Mouse (Mus musculus) retina, embryonic 14.5 days (tissue): ENCODE data around the gene Mtus2.
"Not testable (repeated sequence)": the region's sequence is repeated elsewhere in the genome, so short reads cannot be mapped to it uniquely, and the experiment has no call there.

Experiments
- DNase-seq: peaks from one replicate; pipeline ENCODE4 v3.0.0-alpha.2; 2015; ENCODE audit warnings: low spot score

Gene Mtus2

DNA sequence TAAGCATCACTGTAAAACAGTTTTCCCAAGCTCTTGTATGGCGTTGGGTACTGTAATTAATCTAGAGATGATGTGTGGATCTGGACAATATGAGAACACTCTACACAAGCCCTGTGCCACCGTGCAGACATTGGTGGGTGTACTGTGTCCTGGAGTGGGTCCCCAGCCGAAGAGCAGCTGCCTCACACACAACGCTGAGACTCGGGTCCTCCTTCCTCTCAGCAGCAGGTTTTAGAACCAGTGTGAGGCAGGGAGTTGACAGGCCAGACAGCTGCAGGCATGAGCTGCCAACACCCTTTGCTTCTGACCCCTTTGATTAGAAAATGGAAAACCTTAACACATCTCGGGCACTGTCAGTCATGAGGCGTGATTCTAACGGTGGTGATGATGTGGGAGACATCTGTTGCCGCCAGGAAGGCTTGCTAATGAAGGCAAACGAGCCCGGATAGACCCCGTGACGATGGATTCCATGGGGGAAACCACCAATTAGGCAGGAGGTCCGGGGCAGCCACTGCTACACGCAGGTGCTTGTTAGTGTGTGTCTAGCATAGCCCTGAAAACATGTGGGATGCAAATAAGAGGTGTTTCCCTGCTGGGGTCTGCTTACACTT, 158.2 kb downstream of the Mtus2 start:
- DNase-seq = peak; percentile 40

DNA sequence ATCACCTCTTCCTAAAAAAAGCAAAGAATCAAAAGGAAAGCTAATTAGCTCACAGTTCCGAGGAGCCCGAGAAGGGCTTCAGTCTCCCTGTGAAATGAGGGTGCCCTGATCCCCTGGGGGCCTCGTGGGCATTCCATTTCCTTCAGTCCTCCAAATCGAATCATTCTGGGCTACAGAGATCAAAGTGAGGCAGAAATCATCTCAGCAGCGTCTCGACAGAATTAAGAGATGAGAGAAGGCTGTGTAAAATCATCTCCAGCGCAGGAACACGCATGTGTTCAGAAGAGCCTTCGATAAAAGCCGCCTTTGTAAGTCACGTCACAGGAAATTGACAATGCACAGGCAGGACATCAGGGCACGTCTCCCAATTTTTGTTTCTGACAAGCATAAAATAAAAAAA, 167.2 kb downstream of the Mtus2 start:
- DNase-seq = no peak

DNA sequence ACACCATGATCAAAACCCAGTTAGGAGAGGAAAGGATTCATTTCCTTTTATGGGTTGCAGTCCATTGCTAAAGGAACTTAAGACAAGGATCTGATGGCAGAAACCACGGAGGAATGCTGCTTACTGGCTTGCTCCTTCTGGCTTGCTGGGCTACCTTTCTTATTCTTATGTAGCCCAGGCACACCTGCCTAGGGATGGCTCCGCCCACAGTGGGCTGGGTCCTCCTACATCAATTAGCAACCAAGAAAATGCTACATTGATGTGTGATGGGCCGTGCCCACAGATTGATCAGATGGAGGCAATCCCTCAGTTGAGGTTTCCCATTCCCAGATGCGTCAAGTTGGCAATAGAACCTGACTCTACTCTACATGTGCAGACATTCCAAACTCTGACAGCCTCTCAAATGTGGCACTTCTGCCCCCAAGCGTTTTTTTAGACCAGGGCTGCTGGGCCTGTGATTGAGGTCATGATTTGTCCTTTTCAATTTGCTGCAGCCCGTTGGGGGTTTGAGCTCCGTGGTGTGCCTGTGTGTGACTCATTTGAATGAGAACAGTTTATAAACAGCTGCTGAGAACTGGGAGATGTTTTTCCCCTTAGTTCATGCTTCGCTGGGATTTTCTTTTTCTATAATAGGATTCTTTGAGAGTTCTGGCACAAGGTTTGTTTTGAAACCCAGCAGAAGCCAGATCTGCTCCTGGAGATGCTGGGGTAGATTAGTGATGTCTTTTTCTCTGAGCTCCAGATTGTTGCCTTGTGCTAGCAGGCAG, 173.8 kb downstream of the Mtus2 start:
- peak; percentile 31 for DNase-seq

DNA sequence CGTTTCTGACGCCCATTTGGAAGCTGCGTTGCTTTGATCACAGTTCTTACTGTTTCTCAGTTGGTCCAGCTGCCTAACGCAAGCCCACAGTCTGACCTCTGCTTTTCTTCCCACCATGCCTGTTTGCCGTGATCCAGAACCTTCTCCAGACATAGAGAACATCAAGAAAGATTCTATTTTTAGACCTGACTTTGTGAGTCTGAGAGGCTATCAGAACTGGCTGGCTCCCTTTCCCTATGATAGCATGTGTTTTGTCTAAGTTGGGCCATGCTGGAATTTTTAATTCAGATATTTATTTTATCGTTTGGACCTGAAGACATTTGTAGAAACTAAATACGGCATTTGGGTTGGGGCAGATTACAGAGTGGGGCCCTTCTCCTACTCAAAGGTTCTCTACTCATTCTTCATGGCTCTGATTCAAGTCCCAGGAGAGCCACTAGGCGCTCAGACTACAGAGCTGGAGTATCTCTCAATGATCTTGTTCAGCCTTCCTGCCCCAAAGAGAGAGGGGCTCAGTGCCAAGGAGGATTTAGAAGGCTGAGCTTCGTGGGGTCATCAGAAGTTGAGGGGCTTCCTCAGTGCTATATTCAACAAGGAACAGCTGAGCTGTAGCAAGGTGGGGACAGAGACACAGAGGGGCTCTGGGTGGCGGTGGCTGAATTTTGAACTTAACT, 174.5 kb downstream of the Mtus2 start:
- DNase-seq = no peak

DNA sequence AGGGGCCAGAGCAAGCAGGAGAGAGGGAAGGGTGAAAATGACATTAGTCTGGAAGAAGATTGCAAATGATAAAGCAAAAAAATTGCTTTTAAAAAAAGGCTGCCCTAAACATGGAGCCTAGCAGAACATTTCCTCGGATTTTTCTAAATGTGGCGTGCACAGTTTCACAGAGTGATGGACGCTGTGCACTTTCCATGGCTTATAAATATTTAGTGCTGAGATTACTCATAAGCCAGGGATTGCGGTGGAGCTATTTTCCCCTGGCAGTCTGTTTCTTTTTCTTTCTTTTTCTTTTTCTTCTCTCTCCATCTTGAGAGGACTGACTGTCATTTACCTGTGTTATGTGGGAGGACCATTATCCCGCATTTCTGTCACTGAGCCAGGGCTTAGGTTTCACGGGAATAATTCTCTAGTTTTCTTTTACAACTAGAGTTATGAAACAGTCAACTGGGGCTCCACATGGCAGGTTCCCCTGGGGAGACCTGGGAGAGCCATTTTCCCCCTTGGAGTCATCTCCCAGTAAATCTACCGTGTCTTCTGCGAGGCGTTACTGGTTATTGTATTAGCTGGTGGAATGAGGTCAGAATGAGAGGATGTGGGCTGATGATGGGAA, 176.4 kb downstream of the Mtus2 start:
- no peak for DNase-seq

DNA sequence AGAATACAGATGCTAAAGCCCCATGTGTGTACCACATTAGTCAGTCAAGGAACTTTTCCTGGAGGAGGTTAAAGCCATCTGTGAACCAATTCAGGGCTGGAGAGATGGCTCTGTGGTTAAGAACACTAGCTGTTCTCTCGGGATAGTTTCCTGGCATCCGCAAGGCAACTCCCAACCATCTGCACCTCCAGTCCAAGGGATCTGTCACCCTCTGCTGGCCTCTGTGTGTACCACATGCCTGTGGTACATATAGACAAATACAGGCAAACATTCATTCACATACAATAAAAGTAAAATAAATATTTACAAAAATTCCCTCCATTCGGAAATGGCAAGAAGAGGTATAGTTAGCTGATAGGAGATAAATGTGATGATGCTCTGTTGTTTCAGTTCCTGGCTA, 184.5 kb downstream of the Mtus2 start:
- DNase-seq = no peak

DNA sequence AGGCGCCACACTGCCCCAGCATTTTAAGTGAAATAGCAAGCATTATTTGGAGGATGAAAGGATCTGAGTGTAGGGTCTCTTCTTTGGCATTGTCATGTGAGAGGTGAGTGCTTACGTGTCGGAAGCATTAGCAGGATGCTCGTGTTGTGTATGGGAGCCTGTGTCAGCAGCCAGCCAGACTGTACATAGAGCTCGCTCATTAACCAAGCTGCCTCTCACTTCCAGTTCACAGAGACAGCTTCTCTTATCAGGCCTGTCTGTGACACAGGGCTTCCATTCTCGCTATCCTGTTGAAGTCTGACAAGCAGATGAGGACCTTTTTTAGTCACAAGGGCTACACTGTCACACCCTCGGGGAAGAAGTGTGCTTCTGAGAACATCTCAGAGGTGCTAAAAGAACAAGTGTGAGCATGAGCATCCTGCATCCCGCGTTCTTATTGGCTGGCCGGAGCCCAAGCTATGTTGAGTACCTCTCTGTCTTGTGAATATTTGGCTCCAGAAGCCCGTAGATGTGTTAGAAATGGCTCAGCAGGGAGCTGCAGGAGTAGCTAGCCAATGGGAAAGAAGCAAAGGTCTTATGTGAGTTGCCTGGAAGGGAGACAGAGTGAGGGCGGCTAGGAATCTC, 189.2 kb downstream of the Mtus2 start:
- no peak for DNase-seq

DNA sequence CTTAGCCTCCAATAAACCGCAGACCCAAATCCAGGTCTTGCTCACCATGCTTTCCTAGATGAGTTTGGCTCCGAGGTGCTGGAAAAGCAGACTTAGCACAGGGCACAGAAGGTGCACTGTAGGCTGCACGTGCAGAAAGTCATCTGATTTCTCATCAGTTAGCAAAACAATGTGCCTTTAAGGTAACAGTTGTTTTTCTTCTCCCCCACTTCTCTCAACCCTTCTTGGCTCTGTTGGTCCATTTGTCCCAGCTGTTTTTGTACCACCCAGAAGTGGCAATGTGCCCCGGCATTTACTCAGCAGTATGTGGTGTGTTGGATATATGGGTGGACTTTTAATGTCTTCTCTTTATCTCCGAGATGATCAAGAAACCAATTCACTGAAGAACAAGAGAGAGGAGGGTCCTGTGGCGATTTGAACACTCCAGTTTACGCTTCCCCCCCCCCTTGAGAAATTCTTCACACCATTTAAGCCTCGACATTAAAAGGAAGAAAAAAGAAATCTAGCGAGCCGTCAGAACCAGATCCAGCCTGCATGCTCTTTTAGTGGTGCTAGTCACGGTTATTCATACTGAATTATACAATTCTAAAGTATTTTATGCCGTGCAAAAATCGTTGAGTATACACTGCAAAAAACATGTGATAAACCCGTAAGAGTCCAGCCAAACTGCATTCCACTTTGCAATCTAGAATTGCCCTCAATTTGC, 194.9 kb downstream of the Mtus2 start:
- no peak for DNase-seq

DNA sequence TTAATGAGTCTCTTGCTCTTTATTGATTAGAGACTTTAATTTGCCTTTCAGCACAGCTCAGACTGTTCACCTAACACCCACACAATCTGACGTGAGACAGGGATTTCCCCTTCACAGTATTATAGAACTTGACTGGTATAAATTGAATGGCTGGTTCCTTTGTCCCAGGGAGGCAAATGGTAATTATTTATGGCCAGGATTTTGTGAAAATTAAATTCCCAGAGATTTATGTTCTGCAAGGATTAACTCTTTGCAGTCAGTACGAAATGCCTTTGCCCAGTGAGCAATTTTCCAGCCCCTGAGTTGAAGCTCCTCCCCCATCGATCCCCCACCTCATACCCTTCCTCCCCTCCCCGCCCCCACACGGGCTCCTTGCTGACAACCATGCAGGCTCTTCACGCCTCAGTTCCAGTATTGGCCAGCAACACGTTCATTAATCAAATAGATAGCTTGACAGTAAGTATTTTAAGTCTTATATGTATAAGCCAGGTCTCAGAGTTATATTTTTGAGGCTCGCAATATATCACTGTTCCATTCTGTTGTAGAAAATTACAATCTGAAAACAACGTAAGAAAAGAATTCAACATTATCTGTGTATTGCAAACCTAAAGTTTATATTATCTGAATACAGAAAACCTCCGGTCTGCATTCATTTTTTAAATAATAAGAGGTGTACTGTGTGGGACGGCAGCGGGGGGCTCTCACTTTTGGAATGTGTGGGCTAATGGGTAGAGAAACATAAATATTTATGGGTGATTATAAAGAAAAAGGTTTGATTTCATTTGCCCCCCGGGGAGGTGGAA, 195.7 kb downstream of the Mtus2 start:
- DNase-seq = peak; percentile 68

DNA sequence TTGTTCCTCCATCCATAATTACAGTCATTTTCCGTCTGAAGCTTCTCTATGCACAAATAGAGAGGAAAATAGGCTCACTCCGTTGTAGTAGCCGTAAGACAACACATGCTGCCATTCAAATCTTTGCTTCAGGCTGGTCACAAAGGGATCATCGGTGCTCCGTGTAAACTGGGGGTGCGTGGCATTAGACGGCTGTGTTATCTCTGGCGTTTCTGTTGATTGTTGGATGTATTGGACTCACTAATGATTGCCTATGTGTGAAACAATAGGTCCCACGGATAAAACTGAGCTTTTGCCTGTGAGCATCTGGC, 196.2 kb downstream of the Mtus2 start:
- no peak for DNase-seq

DNA sequence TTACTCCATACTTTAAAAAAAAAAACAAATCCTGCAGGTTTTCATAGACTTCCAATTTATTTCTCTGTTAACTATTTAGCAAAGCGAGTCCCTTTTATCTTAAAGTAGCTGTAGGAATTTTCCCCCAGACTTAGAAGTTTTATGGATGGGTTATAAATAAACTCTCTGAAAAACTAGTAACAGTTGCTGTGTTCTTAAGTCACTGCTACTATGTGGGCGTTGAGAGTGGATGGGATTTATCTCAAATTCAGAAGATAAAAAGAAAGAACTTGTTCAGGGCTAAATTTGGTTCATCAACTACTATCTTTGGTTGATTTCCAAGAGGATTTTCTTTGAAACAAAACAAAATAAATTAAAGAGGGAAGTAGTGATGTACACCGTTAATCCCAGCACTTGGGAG, 197.6 kb downstream of the Mtus2 start:
- DNase-seq = no peak

DNA sequence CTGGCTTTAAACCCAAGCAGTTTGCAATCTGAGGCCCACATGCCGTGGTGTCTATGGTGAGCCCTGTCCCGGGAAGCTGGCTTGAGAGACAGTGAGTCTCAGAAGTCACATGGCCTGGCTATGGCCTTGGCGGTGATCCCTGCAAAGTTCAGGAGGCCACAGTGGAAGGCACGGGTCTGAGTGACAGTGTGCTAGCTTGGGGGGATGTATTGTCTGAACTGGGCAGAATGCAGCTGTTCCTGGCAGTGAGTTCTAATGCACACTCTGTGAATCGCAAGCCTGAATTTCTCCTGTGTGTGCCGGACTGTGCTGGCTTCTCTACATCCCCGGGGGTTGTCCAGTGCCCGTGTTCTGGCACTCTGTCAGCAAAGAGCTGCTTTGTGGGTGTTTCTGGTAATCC, 202.2 kb downstream of the Mtus2 start:
- no peak for DNase-seq

DNA sequence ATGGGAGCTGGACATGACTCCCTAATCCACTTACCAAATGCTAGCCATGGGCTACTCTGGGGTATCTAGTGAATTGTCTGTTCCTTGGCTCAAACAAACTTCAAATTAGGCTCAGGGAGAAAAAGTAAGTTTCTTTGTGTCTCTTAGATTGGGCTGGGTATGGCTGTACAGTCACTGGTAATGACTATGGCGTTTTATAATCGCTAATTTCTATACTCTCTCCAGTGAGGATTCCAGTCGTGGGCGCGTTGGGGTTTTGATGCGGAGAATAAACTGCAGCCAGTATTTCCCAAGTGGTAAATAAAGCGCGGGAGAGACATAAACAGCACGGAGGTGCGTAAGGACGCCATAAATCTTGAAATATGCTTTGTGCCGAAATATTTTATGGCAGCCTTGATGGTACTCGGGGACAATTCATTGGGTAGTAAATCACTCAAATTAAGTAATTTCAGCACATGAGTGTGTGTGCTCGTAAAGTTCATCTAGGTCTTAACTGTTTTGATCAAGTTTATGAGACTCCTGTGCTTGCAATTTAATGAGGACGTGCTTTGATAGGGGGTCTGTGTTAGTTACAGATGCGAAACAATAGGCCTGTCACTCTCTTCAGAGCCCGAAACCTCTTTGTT, 203.5 kb downstream of the Mtus2 start:
- DNase-seq = no peak

DNA sequence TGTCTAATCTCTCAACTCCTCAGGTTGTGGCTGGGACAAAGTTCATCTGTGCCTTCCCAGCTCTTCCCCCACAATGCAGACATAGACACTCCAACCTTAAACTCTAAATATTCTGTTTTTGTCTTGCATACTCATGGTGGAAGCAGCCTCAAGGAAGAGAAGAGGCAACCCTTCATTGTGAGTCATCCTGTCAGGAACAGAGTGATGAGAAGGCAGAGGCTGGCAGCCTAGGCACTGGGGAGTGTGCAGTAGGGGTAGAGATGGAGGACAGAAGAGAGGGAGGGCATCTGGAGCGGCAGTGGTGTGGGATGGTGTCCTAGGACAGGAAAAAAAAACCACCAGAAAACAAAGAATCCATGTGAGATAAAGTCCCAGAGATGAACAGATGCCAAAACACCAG, 208.0 kb downstream of the Mtus2 start:
- no peak for DNase-seq

DNA sequence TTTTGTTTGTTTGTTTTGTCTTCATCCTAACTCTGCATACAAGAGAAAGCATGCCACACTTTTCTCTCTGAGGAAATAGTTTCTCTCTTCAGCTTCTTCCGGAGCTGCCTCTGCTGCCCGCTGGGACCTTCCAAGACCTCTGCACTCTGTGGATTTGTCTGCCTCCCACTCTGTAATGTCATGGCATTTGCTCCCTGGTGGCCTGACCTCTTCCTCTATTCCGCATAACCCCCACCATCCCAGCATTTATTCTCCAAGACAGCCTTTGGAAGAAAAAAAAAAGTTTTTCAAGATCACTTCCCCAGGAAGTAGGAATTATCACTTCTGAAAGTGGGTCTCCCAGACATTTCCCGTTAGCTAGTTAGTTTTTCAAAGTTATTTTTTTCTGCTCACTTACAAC, 218.0 kb downstream of the Mtus2 start:
- no peak for DNase-seq

DNA sequence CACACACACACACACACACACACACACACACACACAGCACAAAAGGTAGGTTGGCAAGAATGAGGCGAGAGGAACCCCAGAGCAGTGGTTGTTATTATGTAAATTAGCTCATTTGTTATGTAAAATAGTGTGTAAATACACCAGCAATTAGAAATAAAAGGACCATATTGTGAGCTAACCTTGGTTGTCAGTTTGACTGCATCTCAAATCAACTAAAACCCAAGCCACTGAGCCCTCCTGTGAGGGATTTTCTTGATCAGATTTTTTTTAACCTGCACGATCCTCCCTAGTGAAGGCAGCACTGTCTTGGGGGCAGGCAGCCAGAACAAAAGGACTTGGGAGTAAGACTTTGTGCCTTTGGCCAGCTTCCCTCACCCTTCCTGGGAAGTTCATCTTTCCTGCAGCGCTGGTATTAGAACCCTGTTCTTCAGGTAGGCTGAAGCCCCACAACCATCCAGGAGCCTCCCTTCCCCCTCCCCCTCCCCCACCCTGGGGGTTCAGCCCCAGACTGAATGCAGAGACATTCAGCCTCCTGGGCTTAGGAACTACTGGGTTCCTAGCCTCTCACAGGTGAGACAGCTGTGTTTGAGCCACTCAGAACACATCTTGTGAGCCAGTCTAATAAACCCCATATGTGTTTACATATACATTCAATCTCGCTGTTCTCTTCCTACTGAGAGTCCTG, 218.8 kb downstream of the Mtus2 start:
- DNase-seq = no peak

DNA sequence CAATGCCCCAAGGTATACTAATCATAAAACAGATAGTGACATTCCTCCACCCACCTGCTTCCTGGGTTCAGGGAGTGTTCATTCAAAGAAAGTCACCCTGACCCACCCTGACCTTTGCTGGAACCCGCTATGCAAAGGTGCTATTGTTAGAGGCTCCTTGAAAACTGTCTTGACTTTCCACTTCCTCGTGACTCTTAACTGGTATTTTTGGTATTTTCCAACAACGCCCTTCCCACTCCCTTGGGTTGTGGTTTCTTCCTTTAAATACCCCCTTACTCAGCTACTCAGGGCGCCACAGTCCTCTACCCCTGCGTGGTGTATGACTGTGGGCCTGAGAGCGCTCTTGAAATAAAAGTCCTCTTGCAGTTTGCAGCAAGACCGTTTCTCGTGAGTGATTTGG, 219.4 kb downstream of the Mtus2 start:
- not testable (repeated sequence) for DNase-seq

DNA sequence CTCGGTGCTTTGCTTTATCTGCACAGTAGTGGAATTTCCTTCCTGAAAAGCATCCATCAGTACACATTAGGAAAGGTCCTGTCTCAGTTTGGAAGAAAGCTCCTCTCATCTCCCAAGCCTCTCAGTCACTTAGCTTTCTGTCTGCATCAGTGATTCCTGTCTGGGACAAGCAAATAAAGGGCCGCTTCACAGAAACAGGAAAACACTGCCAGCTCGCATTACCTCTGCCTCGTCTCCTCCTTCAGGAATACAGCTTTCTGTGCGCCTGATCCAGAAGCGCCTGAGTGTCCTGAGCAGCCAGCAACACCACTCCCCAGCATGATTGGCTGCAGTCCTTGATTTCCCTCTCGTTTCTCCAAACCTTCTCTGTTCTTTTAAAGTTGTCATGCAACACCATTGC, 222.1 kb downstream of the Mtus2 start:
- DNase-seq = peak; percentile 82

DNA sequence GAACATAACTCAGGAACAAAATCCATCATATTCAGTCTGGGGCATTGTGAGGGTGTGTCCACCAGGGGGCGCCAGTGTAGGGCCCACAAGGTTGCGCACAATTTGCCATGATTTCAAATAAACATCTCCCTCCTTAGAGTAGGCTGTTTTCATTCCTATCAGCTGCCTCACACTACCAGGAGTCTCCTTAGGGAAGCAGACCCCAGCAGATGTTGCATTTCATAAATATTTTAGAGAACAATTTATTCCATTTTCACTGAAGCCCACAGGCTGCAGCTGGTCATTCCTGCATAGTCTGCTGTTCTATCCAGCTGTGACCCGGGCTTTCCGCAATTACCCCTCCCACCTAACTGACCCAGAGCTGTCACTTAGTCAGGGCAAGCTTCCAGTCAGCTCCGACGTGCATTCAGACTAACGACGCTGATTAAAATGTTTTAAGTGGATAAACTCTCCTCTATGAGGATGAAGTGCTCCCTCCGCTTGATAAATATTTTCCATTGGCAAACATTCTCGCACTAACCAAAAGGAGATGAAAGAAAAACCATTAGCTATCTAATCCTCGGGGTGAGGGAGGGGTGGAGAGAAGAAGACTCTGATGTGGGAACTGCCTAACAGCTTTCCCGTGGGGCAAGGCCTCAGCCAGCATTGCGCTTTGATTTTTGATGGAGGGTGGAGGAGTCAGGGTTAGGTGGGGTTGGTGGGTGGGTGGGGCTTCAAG, 223.6 kb downstream of the Mtus2 start:
- DNase-seq = peak; percentile 73

DNA sequence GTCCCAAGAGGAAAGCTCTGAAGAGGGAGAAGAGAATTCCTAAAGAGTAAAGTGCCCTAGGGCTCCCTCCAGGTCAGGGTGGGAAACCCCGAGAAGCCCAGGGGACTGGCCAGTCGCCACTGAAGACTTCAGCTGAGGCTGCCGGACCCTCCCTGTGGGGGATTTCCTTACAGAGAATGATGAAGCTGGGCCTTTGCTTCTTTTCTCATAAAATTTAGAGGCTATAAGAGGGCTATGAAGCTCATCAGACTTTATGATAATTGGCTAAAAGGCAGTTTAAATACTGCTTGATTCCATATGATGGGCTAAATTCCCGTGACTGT, 224.1 kb downstream of the Mtus2 start:
- DNase-seq = no peak
